Mouse (Mus musculus): ENCODE measurements around the gene Txndc5.

Txndc5 gene

DNA sequence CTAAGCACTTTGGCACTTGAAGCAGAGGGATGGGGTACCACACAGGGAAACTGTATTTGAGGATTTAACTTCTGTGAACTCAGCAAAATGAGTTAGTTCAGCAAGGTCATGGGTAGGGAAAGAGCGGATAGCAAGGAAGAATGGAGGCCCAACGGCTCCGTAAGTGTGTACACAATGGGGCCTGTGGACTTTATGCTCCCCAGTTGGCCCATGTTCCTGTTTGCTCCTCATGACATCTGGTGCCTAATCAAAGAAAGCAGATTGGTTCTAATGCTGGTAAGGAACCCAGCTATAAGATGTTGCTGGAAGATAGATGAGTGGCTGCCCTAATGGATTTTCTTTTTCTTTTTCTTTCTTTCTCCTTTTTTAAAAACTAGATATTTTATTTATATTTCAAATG lies 3.4 kb downstream of the Txndc5 start:
- no peak for DNase-seq

DNA sequence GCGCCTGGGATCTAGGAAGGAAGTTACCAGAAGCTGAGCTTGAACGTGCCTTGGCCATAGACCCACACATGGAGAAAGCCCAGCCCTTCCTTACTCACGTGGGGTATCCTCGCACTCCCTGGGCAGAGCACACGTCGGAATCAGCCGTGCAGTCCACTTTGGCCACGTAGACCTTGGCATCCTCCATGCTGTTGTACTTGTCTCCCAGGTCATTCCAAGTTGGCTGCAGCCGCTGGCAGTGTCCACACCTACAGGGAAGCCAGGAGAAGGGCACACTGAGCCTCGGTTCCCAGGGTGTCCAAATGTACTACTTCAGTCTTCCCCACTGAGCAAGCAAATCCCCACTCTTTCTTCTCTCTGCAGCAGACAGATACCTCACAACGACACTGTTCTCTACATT lies 5.4 kb downstream of the Txndc5 start:
- DNase-seq, result no peak

DNA sequence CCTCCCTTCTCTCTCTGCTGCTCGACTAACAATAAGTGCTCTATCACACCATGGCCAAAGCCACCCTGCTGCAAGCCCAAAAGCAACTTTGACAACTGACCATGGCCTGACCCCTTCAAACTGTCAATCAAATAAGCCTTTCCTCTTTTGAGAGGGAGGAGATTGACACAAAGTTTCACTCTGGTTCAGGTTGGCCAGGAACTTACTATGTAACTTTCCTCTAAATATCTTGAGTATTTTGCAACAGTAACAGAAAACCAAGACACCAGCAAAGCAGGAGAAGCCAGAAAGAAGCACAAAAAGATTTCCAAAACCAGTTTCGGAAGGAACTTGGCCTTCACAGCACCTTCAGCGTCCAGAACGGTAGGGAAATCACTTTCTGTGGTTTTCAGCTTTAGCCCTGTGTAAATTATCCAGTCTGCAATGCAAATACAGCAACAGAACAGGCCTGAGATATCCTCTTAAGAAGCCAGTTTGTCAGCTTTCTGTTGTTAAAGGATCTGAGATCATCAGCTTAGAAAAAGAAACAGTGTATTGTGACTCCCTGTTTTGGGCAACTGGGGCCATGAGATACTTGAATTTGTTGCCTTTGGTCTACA lies 6.5 kb downstream of the Txndc5 start:
- DNase-seq, result no peak

DNA sequence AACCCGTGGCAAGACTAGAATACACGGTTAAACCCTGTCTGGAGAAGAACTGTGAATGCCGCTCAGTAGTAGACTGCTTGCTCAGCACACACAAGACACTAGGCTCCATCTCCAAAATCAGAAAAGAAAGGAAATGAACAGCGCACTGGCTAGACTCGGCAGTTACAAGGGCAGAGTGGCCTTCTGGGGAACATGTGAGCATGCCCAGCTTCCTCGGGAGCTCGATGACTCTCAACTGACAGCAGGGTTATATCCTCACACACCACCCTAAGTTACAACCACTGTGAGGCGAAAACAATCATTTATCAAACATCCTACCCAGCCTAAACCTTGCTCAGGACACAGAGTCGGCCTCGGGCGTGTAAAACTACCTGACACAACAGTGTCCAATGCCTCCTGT lies 8.3 kb downstream of the Txndc5 start:
- DNase-seq, result no peak

GRCm38 (mm10) chr13:38516582-38516981 lies 12.0 kb downstream of the Txndc5 start:
- DNase-seq, result no peak

- DNase-seq, result no peak
Measured at GRCm38 (mm10) chr13:38515845-38516244, 12.8 kb downstream of the Txndc5 start.

- DNase-seq, result no peak
Measured at GRCm38 (mm10) chr13:38515431-38515830, 13.2 kb downstream of the Txndc5 start.

DNA sequence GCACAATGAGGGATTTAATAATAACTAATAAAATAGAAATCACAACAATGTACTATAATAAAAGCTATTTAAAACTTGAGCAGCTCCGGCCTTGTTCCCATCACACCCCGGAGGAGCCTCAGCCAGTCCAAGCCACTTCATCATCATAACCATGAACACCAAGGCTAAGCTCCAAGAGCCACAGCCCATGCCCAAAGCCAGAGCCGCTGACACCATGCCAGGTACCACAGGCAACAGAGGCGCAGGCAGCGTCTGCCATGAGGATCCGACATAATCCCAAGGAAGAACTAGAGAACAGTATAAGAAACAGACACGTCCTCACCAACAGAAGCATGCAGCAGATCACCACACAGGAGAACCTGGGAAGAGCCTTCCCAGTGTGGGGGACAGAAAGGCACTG lies 14.7 kb downstream of the Txndc5 start:
- DNase-seq, result no peak

- DNase-seq, result no peak
Measured at GRCm38 (mm10) chr13:38511979-38512378, 16.6 kb downstream of the Txndc5 start.

DNA sequence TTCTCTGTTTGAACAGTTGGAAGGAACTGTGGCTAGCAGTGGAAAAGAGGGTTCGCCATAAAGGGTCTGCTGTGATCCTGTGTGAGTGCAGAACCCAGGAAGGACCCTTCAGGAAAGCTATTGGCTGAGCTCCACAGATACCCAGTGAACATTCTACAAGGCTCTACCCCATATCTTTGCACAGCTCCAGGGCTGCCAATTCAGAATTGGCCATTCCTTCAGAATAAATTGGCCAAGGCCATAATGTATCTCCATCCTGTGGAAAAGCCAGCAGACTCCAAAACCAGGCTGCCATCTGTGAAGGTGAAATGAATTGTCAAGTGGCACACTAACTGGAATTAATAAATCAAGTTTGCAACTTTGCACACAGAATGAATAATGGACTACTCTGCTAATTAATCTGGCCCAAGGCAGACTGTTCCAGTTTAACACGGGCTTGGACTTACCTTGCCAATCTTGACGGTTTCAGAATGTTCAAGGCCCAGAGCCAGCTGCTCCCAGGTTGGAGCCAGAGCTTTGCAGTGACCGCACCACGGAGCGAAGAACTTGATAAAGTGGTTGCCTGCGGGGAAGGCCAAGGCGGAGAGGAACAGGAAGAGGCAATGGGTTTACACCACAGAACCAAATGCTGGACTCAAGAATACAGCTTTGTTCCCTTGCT lies 18.8 kb downstream of the Txndc5 start:
- DNase-seq, result no peak

GRCm38 (mm10) chr13:38506936-38507335 lies 21.7 kb downstream of the Txndc5 start:
- no peak for DNase-seq

DNA sequence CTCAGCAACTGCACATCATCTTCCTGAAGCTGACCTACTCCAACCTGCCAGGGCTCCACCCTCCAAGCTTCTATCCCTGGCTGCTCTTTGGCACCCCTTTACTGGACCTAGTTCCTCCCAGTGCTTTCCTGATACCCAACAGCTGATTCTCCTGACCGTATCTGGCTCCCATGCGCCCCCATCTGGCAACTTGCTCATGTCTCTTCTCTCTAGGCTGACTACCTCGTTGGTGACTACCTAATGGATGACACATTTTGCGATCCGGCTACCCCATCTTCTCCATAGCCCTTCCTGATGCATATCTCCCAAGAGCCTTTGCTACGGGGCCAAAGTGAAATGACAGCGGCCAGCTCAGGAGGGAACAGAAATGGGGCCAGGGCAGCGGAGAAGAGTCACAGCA lies 22.3 kb downstream of the Txndc5 start:
- DNase-seq, result no peak

DNA sequence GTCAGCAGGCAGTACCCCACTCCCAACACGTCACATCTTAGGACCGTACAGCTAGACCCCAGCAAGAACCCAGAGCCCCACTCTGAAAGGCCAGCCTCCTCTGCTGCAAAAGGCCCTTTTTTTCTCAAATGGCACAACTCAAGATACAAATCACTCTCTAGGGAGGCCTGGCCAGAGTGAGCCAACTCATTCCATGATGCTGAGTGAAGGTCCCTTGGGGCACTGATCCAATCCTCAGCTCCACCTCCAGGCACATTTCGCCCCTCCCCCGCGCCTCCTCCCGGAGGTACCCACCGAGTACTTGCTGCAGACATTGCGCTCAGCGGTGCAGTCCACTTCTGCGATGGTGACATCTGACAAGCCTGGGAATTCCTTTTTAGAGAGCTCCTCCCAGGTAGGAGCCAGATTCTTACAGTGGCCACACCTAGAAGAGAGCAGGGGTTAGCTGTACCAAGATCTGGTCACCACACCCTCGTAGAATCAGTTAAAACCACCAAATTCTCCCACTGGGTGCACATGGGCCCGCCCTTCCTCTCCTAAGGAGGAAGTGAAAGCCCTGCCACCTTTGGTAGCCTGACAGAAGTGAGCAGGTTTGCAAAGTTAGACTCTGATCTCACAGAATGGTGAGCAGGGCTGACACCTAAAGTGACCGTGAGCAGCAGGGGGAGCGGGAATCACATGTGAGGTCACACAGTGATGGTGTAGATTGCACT lies 25.3 kb downstream of the Txndc5 start:
- no peak for DNase-seq

DNA sequence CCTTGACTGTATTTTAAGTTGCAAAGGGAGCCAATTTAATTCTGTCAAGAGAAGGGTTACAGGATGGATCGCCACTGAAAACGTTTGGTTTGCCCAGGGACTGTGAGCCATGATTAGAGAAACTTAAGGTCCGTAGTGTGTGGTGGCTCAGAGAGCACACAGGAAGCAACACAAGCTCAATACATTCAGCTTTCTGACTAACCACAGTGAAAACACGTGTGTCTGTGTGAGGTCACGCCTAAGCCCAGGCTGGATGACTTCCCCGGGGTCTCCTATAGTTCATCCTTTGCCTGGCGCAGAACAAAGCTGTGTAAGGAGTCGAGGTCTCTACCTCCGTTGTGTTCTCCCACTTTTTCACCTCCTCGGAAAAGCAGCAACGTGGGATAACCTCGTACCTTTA lies 27.3 kb downstream of the Txndc5 start:
- no peak for DNase-seq

GRCm38 (mm10) chr13:38496715-38497114 lies 31.9 kb downstream of the Txndc5 start:
- no peak for DNase-seq

DNA sequence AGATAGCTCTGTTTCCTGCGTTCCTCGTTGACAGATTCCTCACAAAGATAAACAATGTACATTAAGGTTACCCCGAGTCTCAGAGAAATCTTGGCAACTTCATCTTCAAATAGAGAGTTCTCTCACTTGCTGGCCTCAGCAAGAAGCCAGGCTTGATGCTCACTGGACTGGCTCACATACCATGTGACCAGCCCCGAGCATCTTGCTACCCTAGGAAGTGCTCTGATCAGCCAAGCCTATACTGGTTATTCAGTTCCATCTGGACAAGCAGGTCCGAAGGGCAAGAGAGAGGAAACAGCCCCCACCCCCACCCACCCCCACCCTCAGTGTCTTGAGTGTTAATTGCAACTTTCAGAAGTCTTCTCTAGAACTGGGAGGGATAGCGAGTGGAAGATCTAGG lies 41.9 kb downstream of the Txndc5 start:
- no peak for DNase-seq

DNA sequence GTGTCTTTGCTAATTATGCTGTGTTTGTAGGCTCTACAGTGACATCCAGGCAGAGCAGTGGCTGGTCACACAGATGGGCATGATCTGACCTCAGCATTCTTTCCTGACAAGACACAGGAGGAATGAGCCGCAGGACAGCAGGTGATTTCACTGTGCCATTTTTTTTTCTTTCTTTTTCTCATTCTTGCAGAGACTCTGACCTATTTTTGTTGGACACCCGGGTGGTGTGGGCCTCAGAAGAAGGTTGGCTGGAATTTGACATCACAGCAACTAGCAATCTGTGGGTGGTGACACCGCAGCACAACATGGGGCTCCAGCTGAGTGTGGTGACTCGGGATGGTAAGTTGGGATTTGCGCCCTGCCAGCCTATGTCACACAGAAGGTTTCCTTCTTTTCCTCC lies 43.9 kb downstream of the Txndc5 start:
- no peak for DNase-seq

- no peak for DNase-seq
Measured at GRCm38 (mm10) chr13:38481021-38481420, 47.6 kb downstream of the Txndc5 start.

DNA sequence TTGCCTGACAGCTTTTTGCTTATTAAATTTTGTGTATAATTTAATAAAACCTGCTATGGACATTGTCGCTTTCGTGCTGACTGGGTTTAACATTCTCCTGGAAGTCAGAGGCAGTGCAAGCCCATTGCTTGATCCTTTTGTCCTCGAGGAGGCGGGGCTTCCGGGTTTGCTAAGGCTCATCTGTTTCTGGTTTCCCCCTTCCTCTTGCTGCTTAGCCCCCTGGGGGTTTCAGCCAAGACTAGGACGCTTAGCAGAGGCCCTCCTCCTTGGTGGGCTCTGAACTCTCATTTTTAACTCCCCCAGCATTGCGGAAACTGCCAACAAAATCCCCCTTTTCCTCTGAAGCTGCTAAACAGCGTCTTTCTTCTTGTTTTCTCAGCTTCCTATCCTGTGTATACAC lies 51.7 kb downstream of the Txndc5 start:
- DNase-seq, result no peak

DNA sequence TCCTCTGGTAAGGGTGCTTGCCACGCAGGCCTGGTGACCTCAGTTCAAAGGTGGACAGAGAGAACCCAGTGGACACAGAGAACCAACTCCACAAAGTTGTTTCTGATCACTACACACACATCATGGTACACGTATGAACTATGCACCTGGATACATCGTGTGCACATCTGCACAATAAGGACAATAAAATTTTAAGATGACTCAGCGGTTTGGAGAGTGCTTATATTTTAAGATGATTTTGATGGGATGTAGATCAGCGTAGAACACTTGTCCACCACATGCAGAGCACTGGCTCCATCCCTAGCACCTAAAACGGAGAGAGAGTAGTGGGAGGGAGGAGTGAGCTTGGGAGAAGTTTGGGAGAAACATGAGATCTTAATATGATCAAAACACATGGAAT lies 55.1 kb downstream of the Txndc5 start:
- no peak for DNase-seq

DNA sequence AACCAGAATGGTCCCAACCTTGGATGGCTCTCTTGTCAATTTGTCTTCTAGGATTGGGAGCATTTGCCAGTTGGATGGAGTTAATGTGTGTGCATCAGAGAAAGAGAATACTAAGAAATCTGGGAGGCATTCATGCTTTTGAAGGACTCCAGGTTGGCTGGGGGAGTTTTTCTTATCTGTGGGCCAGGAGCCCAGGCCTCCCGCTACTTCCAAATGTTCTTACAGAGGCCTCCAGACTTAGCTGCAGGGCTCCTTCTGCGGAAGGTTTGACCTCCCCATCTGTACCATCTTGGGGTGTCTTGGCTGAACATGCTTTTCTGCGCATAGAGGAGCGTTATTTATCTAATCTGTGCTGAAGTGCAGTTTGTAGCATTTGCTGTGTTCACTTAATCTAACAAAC lies 56.0 kb downstream of the Txndc5 start:
- no peak for DNase-seq

GRCm38 (mm10) chr13:38470882-38471281 lies 57.7 kb downstream of the Txndc5 start:
- DNase-seq, result no peak

GRCm38 (mm10) chr13:38463410-38463809 lies 65.2 kb downstream of the Txndc5 start:
- DNase-seq, result no peak

DNA sequence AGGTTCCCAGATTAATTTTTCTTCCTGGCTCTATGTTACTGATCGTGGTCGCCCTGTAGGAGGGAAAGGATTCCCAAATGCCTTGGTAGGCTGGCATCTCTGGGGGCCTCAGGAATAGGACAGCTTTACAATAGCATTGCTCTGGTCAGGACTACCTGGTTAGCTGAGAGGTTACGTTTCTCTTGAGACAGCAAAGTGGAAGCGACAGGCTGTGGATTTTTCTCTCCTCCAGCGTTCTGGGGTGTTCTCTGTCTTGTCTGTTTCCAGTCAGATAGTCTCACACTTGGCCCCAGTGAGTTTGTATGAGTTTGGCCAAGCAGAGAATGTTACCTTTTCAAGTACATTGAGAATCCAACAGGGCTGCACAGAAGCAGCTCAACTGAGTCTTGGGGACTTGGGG lies 77.2 kb downstream of the Txndc5 start:
- DNase-seq, result no peak

Measured in cerebellum, adult 11-12 months (tissue).